Mouse (Mus musculus) lung, postnatal 0 days (tissue): ENCODE data around the gene Ctsw.

ENCODE experiments used
- CTCF ChIP-seq: IDR thresholded peaks from 2 replicates; pipeline ENCODE4 v1.5.1; 2016; ENCODE audit warnings: antibody characterized with exemption, mild to moderate bottlenecking
- EP300 ChIP-seq: IDR thresholded peaks from 2 replicates; pipeline ENCODE4 v1.6.1; 2016; ENCODE audit warnings: antibody characterized with exemption, mild to moderate bottlenecking, control low read depth

DNA sequence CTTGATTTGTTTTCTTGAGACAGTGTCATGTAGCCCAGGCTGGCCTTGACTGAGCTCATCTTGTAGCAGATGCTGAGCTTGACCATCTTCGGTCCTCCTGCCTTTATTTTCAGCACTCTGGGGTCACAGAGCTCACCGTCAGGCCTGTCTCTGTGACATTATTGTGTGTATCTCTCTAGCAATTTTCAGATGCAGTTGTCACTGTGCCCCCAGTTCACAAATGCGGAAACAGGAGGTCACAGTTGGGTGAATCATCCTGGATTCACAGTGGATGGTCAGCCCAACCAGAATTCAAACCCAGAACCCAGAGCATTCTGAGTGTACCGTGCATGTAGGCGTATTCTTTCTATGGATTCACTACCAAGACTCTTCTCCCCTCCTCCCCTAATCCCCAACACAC is 22.6 kb downstream of the Ctsw start:
- TF ChIP-seq CTCF (no peak), EP300 (no peak)
